Mouse (Mus musculus): ENCODE data around the gene Wdr46. TPM values are rescaled to one million over a fixed set of nuclear protein-coding genes. Genes with fewer than 3 reads are reported as not detected.
A peak's percentile ranks its signal among the peaks of the same experiment; 100 is the strongest.
"Not testable (repeated sequence)": the region's sequence is repeated elsewhere in the genome, so short reads cannot be mapped to it uniquely, and the experiment has no call there.

The Wdr46 gene
- polyA plus RNA-seq, 1 experiment: 20.5 TPM

- no peak overlapping the region for H3K4me3 ChIP-seq (ENCODE audit: insufficient read depth, low read length)
- 0 out of 2 replicates have a peak overlapping the region, but pooled peaks have one; percentile 38 for H3K27ac ChIP-seq (ENCODE audit: insufficient read depth, low read length)
- no peak for TF ChIP-seq CTCF (IDR thresholded peaks at IDR 0.05; ENCODE audit: borderline replicate concordance, insufficient read depth, low read length)
- TF ChIP-seq POLR2A (IDR thresholded peaks at IDR 0.05; ENCODE audit: low read depth, low read length): peak; percentile 45
- H3K4me1 ChIP-seq (ENCODE audit: control insufficient read depth, insufficient read depth, low read length): peaks cover 8% of the 10 kb centered on the region
Measured at GRCm38 (mm10) chr17:33950131-33950625, 9.7 kb downstream of the Wdr46 start.

GRCm38 (mm10) chr17:33951021-33951946, 10.8 kb downstream of the Wdr46 start, which contains the start of gene B3galt4:
Gene B3galt4, minus strand, starts transcription at chr17:33951488.
- H3K4me1 ChIP-seq (ENCODE audit: control insufficient read depth, insufficient read depth, low read length): peaks cover 8% of the 10 kb centered on the region
- peak within 1 kb of the TSS; percentile 23 for H3K4me3 ChIP-seq (ENCODE audit: insufficient read depth, low read length)
- H3K27ac ChIP-seq (ENCODE audit: insufficient read depth, low read length): peak within 1 kb of the TSS; percentile 69
- peak; percentile 78 for TF ChIP-seq POLR2A (IDR thresholded peaks at IDR 0.05; ENCODE audit: low read depth, low read length)
- no peak for TF ChIP-seq CTCF (IDR thresholded peaks at IDR 0.05; ENCODE audit: borderline replicate concordance, insufficient read depth, low read length)

DNA sequence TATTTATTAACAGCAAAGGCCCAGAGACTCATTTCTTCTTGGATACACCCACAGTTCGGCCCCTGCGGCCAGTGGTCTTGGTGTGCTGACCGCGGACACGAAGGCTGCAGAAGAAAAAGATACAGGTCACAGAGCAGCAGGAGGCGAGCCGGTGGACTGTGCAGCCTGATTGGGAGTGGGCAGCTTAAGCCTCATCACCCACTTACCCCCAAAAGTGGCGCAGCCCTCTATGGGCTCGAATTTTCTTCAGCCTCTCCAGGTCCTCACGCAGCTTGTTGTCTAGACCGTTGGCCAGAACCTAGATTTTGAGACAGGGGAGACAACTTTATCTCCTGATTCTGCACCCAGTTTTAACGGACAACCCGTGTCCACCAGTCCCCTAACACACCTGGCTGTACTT, 11.6 kb downstream of the Wdr46 start:
- H3K4me1 ChIP-seq (ENCODE audit: control insufficient read depth, insufficient read depth, low read length); H3K4me3 ChIP-seq (ENCODE audit: insufficient read depth, low read length); H3K27ac ChIP-seq (ENCODE audit: insufficient read depth, low read length): not testable (repeated sequence)

DNA sequence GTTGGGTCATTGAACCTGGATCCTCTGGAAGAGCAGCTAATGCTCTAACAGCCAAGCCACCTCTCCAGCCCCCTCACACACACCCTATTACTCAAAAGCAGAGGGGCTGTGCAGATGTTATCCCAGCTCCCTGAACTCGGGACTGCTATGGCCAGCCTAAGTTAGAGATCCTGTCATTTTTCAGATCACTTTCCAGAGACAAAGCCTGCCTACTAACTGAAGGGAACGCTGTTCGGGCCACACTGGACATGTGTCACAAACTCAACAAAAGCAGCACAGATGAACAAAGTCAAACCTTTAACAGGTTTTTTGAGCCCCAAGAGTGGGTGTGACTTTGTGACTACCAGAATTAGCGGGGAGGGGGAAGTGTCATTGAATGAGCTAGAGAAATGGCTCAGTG, 12.4 kb downstream of the Wdr46 start:
- Histone ChIP-seq H3K4me1 (ENCODE audit: control insufficient read depth, insufficient read depth, low read length) (peaks cover 8% of the 10 kb centered on the region), H3K4me3 (ENCODE audit: insufficient read depth, low read length) (peak overlapping the region; percentile 91), H3K27ac (ENCODE audit: insufficient read depth, low read length) (peak overlapping the region; percentile 8; the same call in 1 of the 2 replicates)
- TF ChIP-seq POLR2A (IDR thresholded peaks at IDR 0.05; ENCODE audit: low read depth, low read length) (no peak), CTCF (IDR thresholded peaks at IDR 0.05; ENCODE audit: borderline replicate concordance, insufficient read depth, low read length) (no peak)

DNA sequence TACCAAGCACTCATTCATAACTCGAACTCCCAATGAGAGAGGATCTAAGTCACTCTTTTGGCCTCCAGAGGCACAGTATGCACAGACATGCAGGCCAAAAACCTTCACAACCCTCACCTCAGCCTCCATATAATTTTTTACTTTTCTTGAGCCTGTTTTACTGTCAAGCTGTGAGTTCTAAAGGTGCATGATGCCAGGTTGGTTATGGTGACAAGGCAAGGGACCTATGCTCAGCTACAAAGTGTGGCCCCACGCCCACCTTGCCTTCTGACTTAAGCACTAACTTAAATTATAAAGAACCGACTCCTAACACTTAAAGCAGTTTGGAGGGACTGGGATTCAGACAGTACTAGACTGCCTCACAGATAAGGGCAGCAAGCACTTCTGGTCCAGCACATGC, 12.8 kb downstream of the Wdr46 start:
- TF ChIP-seq POLR2A (IDR thresholded peaks at IDR 0.05; ENCODE audit: low read depth, low read length): peak; percentile 13; the same call in 1 of the 2 replicates
- no peak for TF ChIP-seq CTCF (IDR thresholded peaks at IDR 0.05; ENCODE audit: borderline replicate concordance, insufficient read depth, low read length)
- Histone ChIP-seq H3K27ac (ENCODE audit: insufficient read depth, low read length) (peak overlapping the region; percentile 8; the same call in 1 of the 2 replicates), H3K4me1 (ENCODE audit: control insufficient read depth, insufficient read depth, low read length) (peaks cover 8% of the 10 kb centered on the region), H3K4me3 (ENCODE audit: insufficient read depth, low read length) (peak overlapping the region; percentile 91)

GRCm38 (mm10) chr17:33953961-33954565, 13.6 kb downstream of the Wdr46 start:
- Histone ChIP-seq H3K4me1 (ENCODE audit: control insufficient read depth, insufficient read depth, low read length) (peaks cover 8% of the 10 kb centered on the region), H3K4me3 (ENCODE audit: insufficient read depth, low read length) (peak overlapping the region; percentile 91), H3K27ac (ENCODE audit: insufficient read depth, low read length) (peak overlapping the region; percentile 76)
- TF ChIP-seq CTCF (IDR thresholded peaks at IDR 0.05; ENCODE audit: borderline replicate concordance, insufficient read depth, low read length) (no peak), POLR2A (IDR thresholded peaks at IDR 0.05; ENCODE audit: low read depth, low read length) (no peak)

DNA sequence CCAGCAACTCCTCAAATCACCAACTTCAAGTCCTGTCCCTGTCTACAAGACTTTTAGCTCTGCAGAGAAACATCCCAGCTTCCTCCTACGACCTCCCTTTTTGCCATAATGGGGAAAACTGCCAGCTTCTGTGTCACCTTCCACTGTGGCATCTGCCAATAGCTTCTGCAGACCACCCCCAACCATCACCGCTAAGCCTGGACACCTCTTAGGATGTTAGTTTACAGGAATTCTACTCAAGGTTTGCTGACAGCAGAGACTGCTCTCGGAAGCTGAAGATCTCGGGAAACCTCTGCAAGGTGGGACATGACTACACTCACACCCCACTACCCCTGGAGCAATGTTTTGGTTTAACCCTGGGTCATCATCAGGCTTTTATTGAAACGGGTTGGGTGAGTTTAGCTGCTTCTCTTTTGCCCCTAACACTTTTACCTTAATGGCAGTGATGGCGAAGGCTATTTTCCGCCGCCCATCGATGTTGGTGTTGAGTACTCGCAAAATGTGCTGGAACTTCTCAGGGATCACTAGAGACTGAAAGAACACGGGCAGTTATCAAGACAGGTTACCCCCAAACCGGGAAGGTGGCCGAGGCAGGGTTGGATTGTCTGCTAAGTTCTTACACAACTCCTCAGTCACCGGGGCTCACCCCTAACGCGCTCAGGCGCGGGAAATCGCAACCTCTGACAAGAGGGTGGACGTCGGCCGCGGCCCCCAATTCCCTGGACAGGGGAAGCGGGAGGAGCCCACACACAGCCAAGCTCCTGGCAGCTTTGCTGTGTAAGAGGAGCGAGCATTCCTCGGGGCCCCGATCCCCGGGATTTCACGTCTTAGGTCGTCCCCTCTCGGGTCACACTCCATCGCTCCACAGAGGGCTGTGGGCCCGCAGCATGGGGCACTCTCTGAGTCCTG, 14.4 kb downstream of the Wdr46 start:
- peaks cover 8% of the 10 kb centered on the region for H3K4me1 ChIP-seq (ENCODE audit: control insufficient read depth, insufficient read depth, low read length)

DNA sequence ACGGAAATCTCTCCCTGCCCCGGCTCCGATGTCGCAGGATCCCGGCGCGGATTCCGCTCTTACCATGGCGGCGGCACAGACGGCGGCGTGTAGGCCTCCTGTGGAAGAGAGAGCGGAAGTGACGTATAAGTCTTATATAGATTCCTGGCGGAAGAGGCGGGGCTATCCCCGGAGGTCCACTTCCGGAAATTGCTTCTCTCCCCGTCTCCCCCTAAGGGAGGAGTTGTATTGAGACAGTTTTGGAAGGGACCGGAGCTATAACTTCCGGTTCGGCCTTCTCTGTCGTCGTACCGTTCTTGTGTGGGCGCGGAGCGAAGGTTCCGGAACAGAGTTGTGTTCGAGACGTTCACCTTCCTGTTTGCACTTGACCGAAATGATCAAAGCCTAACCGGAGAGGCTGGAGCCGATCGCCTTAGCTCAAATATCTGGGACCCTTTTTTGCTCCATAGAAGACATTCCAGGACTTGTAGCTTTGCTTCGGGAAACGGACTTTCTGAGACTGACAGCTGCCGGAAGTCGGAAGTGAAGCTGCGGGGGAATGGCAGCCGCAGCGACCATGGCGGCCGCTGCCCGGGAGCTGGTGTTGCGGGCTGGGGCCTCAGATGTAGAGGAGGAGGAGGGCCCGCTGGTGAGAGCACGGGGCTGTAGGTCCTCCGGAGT, 15.2 kb downstream of the Wdr46 start, which contains the start of the genes Vps52 and Rps18:
Vps52 (plus strand) TSS at position 258 of the 660 bp plus-strand sequence.
Rps18 (minus strand) TSS at position 447 of the 660 bp plus-strand sequence.
- H3K4me1 ChIP-seq (ENCODE audit: control insufficient read depth, insufficient read depth, low read length): peaks cover 8% of the 10 kb centered on the region
- peak within 1 kb of the TSS; percentile 91 for H3K4me3 ChIP-seq (ENCODE audit: insufficient read depth, low read length)

More for the DNA sequence above, 14.4 kb downstream of the Wdr46 start:
- H3K27ac ChIP-seq (ENCODE audit: insufficient read depth, low read length): peak overlapping the region; percentile 76
- peak overlapping the region; percentile 91 for H3K4me3 ChIP-seq (ENCODE audit: insufficient read depth, low read length)
- TF ChIP-seq CTCF (IDR thresholded peaks at IDR 0.05; ENCODE audit: borderline replicate concordance, insufficient read depth, low read length) (no peak), POLR2A (IDR thresholded peaks at IDR 0.05; ENCODE audit: low read depth, low read length) (peak; percentile 38; the same call in 1 of the 2 replicates)

More for the DNA sequence above, 15.2 kb downstream of the Wdr46 start, which contains the start of the genes Vps52 and Rps18:
- peak within 1 kb of the TSS; percentile 76 for H3K27ac ChIP-seq (ENCODE audit: insufficient read depth, low read length)
- no peak for TF ChIP-seq CTCF (IDR thresholded peaks at IDR 0.05; ENCODE audit: borderline replicate concordance, insufficient read depth, low read length)
- TF ChIP-seq POLR2A (IDR thresholded peaks at IDR 0.05; ENCODE audit: low read depth, low read length): peak; percentile 97

Data from embryonic fibroblast, embryonic 13.5 days (primary cell).